Comparison of ENCODE assay signal across 9 mouse cellular contexts in the genomic region with DNA sequence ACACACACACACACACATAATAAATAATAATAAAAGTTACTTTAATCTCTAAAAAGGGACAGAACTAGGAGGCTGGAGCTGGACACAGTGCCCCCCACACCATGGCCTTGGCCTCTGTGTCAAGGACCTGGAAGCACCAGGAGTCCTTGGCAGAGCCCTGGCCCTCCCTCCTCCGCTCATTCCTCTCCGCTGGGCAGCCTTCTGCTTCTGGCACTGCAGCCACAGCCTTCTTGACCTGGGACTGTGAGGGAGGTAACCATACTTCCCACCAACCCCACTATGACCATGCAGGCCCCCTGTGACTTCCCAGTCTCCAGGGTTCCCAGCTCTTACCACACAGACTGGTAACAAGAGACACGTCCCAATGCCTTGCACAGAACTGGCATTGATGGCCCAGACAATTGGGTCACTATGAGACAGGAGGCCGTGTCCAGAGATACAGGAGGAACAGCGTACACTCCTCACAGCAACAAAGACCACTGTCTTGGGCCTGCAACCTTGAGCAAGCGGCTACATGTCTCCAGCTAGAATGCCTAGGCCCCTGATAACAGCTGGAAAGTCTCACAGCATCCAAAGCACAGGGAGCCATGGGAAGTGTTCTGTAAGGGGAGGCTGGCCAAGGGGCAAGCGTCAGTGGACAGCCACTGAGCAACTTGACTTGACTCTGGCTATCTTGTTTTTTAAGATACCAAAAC. TPM values are rescaled to one million over a fixed set of nuclear protein-coding genes. Genes with fewer than 3 reads are reported as not detected.
DNase-seq lines count a peak whose midpoint lies in the region.
"Had no signal": no experiment of that assay in that cellular context is flagged by ENCODE, and none has a peak within 500 bp of the region (broad histone marks: within the 10 kb centered on the region; RNA-seq: fewer than 3 reads in every experiment).

No protein-coding gene starts in this region.

- peak; percentile 61 for DNase-seq in cerebellum, adult 11 months
- no peak for DNase-seq in cerebellum, postnatal 4 days (ENCODE audit: low spot score in 2 of 2)
- peak; percentile 58 for DNase-seq in kidney, postnatal 10 days
- no peak for DNase-seq in kidney, postnatal 4 days
- peak; percentile 59 for DNase-seq in adrenal gland, postnatal 25 days
- peak; percentile 76 to 78 for DNase-seq in cerebellum, postnatal 25 days
- DNase-seq in adipocyte (ENCODE audit: low spot score): no peak
- no peak for DNase-seq in thymus, postnatal 25 days
- DNase-seq: B cell, adult 2 months had no signal

RNA-seq across cellular contexts. Expression of gene Sh3bp5, which starts 41.8 kb away (rescaled TPM):
- 112 and 134 TPM in 2 replicates for total RNA-seq in adrenal gland, postnatal 25 days (2021)

RNA-seq across cellular contexts. Expression of gene Capn7, which starts 57.6 kb away (rescaled TPM):
- 51.2 and 51.7 TPM in 2 replicates for total RNA-seq in adrenal gland, postnatal 25 days (2021)

Comparison
In these comparisons a context has a peak if more than half of its experiments do, and no peak if none do; other contexts are left out.
1. DNase-seq: peak in cerebellum, adult 11 months (single experiment), kidney, postnatal 10 days (single experiment), adrenal gland, postnatal 25 days (single experiment) and cerebellum, postnatal 25 days (2 of 2); none in cerebellum, postnatal 4 days (0 of 2), kidney, postnatal 4 days (0 of 2), adipocyte (single experiment) and thymus, postnatal 25 days (single experiment).